Mouse (Mus musculus): ENCODE results near the gene Uchl1. TPM values are rescaled to one million over a fixed set of nuclear protein-coding genes. Genes with fewer than 3 reads are reported as not detected.

Gene Uchl1
- polyA plus RNA-seq (2012; rRNA removed) (1.1 and 2.7 TPM in 2 replicates), polyA plus RNA-seq (2014; fragmentation: Nextera tagmentation; extraction: Ambion mirVana) (1.1 and 1.5 TPM in 2 replicates)

DNA sequence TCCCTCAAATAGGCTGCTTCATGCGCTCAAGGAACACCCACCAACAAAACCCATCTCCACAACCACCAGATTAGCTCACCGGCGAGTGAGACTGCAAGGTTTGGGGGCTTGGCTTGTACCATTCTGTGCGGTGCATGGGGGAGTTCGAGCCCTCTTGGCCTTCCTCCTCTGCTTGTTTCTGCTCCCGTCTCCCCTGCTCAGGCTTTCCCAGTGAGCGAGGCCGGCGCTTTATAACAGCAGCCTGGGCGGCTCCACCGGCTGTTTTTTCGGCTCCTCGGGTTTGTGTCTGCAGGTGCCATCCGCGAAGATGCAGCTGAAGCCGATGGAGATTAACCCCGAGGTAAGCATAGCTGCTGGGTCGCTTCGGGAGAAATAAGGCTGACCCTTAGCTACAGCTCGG, at the start of gene Uchl1:
TSS of gene Uchl1 (plus strand) at position 109 of the 400 bp plus-strand sequence.
- Histone ChIP-seq H3K9me3 (ENCODE audit: control insufficient read depth, low read length) (no peaks in the 10 kb centered on the region), H3K4me2 (ENCODE audit: low read depth) (peak within 1 kb of the TSS; percentile 31), H3K27me3 (ENCODE audit: control insufficient read depth, insufficient read depth, low read length) (peaks cover 30% of the 10 kb centered on the region), H3K27ac (no peak within 1 kb of the TSS), H3K4me3 (ENCODE audit: insufficient read depth in 1 of 2, low read depth in 2 of 2, low read length in 2 of 2) (peak within 1 kb of the TSS; percentile 1 to 17; a peak in 3 of 4 replicates), H3K36me3 (replicated peaks; ENCODE audit: control insufficient read depth, insufficient read depth, low read depth) (no peaks in the 10 kb centered on the region), H3K9ac (replicated peaks) (no peak within 1 kb of the TSS), H3K4me1 (replicated peaks; ENCODE audit: control insufficient read depth in 2 of 2, insufficient read depth in 2 of 2, low read length in 1 of 2) (no peaks in the 10 kb centered on the region)
- under 1% methylated on average over 20 of the region's 20 CpGs for WGBS (ENCODE audit: insufficient replicate concordance)
- ATAC-seq (ENCODE audit: insufficient read depth) = no peak
- DNase-seq (ENCODE audit: low read depth in 3 of 3, low spot score in 3 of 3) = no peak
- TF ChIP-seq CTCF (IDR thresholded peaks at IDR 0.05; ENCODE audit: low read depth) (no peak), EP300 (IDR thresholded peaks at IDR 0.05; ENCODE audit: low read depth) (no peak)

DNA sequence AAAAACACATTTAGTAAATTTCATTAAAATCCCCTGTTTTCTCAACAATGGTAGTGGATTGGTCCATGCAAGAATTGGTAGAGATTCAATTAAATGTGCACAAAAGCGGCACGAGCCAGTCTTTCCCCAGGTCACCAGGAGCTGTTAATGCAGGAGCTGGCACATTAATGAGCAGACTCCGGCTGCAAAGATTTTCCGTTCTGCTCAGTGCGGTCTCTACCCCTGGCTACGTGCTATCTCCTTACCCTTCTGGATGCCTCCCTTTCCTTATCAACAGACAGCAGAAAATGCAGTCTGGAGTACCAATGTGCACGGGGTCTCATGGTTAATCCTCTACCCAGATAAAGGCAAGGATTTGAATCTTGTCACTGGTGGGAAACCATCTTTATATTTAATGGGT, 48.1 kb upstream of the Uchl1 start:
- Histone ChIP-seq H3K4me3 (ENCODE audit: insufficient read depth in 1 of 2, low read depth in 2 of 2, low read length in 2 of 2) (no peak overlapping the region), H3K4me1 (replicated peaks; ENCODE audit: control insufficient read depth in 2 of 2, insufficient read depth in 2 of 2, low read length in 1 of 2) (no peaks in the 10 kb centered on the region), H3K4me2 (ENCODE audit: low read depth) (no peak overlapping the region), H3K27me3 (ENCODE audit: control insufficient read depth, insufficient read depth, low read length) (no peaks in the 10 kb centered on the region), H3K27ac (no peak overlapping the region), H3K9me3 (ENCODE audit: control insufficient read depth, low read length) (no peaks in the 10 kb centered on the region), H3K9ac (replicated peaks) (no peak overlapping the region), H3K36me3 (replicated peaks; ENCODE audit: control insufficient read depth, insufficient read depth, low read depth) (no peaks in the 10 kb centered on the region)
- DNase-seq (ENCODE audit: low read depth in 3 of 3, low spot score in 3 of 3) (no peak), ATAC-seq (ENCODE audit: insufficient read depth) (no peak)
- TF ChIP-seq CTCF (IDR thresholded peaks at IDR 0.05; ENCODE audit: low read depth) (no peak), EP300 (IDR thresholded peaks at IDR 0.05; ENCODE audit: low read depth) (no peak)
- 24% methylated on average over 7 of the region's 7 CpGs for WGBS (ENCODE audit: insufficient replicate concordance)

DNA sequence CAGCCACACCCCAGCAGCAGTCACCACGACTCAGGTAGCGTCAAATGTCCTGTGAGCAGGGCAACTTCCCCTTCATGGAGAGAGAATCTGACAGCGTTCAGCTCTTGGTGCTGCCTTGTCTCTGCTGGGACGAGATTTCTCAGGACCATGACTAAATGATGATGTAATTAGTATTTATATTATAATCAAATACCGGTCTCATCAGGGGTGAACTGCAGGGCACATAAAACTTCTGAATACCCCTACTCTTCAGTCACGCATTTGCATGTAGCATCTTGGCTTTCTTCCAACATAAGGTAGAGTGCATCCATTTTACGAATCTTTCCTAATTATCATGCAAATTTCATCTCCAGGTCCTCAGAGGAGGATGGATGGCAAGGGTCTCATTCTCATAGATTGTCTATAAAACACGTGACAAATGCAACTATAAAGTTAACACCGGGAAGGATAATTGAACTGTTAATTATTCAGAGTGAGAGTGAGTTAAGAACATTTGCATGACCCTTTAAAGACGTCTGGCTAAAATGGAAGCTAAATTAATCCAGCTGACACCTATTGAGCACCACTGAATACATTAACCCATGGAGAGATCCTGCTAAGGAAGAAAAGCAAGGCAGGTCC, 40.3 kb upstream of the Uchl1 start:
- no peak for TF ChIP-seq CTCF (IDR thresholded peaks at IDR 0.05; ENCODE audit: low read depth)
- no peak for TF ChIP-seq EP300 (IDR thresholded peaks at IDR 0.05; ENCODE audit: low read depth)
- 50% methylated on average over 10 of the region's 10 CpGs for WGBS (ENCODE audit: insufficient replicate concordance)
- H3K9me3 ChIP-seq (ENCODE audit: control insufficient read depth, low read length) = no peaks in the 10 kb centered on the region
- H3K4me3 ChIP-seq (ENCODE audit: insufficient read depth in 1 of 2, low read depth in 2 of 2, low read length in 2 of 2) = no peak overlapping the region
- H3K4me2 ChIP-seq (ENCODE audit: low read depth) = no peak overlapping the region
- ATAC-seq (ENCODE audit: insufficient read depth) (no peak), DNase-seq (ENCODE audit: low read depth in 3 of 3, low spot score in 3 of 3) (no peak)
- H3K27me3 ChIP-seq (ENCODE audit: control insufficient read depth, insufficient read depth, low read length) = no peaks in the 10 kb centered on the region
- no peaks in the 10 kb centered on the region for H3K36me3 ChIP-seq (replicated peaks; ENCODE audit: control insufficient read depth, insufficient read depth, low read depth)
- H3K9ac ChIP-seq (replicated peaks) = no peak overlapping the region
- H3K27ac ChIP-seq = no peak overlapping the region
- H3K4me1 ChIP-seq (replicated peaks; ENCODE audit: control insufficient read depth in 2 of 2, insufficient read depth in 2 of 2, low read length in 1 of 2) = no peaks in the 10 kb centered on the region

DNA sequence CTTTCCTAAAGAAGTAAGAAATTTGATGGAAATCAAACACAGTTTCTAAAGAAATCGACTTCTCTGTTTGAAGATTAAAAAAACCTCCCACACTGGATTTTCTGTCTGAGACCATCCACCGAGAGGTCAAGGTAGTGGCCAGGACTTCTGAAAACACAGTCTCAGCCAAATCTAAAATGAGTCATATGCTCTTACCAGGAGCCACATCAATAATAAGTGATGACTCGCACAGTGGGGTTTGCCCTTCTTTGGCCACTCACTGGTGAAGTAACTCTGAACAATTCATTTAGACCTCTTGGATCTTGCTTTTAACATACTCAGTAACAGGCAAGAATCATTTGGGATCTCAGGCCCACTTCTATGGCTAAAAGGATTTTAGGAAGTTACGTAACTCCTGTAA, 33.7 kb upstream of the Uchl1 start:
- no peak overlapping the region for H3K27ac ChIP-seq
- DNase-seq (ENCODE audit: low read depth in 3 of 3, low spot score in 3 of 3) = no peak
- 60% methylated on average over 4 of the region's 4 CpGs for WGBS (ENCODE audit: insufficient replicate concordance)

DNA sequence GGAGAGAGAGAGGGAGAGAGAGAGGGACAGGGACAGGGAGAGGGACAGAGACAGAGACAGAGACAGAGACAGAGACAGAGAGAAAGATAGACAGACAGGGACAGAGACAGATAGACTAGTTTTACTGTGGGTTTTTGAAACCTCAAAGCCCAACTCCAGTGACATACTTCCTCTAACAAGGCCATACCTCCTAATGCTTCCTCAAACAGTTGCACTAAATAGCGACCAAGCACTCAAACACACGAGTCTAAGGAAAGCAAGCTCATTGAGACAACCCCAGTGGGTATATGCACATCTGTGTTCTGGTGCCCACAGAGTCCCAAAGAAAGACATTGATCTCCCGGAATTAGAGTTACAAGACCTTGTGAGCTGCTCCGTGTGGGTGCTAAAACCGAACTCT, 32.6 kb upstream of the Uchl1 start:
- Histone ChIP-seq H3K4me1 (replicated peaks; ENCODE audit: control insufficient read depth in 2 of 2, insufficient read depth in 2 of 2, low read length in 1 of 2) (no peaks in the 10 kb centered on the region), H3K27ac (no peak overlapping the region), H3K36me3 (replicated peaks; ENCODE audit: control insufficient read depth, insufficient read depth, low read depth) (no peaks in the 10 kb centered on the region), H3K4me2 (ENCODE audit: low read depth) (no peak overlapping the region), H3K9ac (replicated peaks) (no peak overlapping the region), H3K4me3 (ENCODE audit: insufficient read depth in 1 of 2, low read depth in 2 of 2, low read length in 2 of 2) (no peak overlapping the region), H3K27me3 (ENCODE audit: control insufficient read depth, insufficient read depth, low read length) (no peaks in the 10 kb centered on the region), H3K9me3 (ENCODE audit: control insufficient read depth, low read length) (no peaks in the 10 kb centered on the region)
- ATAC-seq (ENCODE audit: insufficient read depth) (no peak), DNase-seq (ENCODE audit: low read depth in 3 of 3, low spot score in 3 of 3) (no peak)
- WGBS (ENCODE audit: insufficient replicate concordance) = 40% methylated on average over 5 of the region's 5 CpGs
- TF ChIP-seq CTCF (IDR thresholded peaks at IDR 0.05; ENCODE audit: low read depth) (no peak), EP300 (IDR thresholded peaks at IDR 0.05; ENCODE audit: low read depth) (no peak)

More for the DNA sequence above, 33.7 kb upstream of the Uchl1 start:
- TF ChIP-seq CTCF (IDR thresholded peaks at IDR 0.05; ENCODE audit: low read depth) (no peak), EP300 (IDR thresholded peaks at IDR 0.05; ENCODE audit: low read depth) (no peak)
- Histone ChIP-seq H3K4me3 (ENCODE audit: insufficient read depth in 1 of 2, low read depth in 2 of 2, low read length in 2 of 2) (no peak overlapping the region), H3K9ac (replicated peaks) (no peak overlapping the region), H3K4me2 (ENCODE audit: low read depth) (no peak overlapping the region), H3K36me3 (replicated peaks; ENCODE audit: control insufficient read depth, insufficient read depth, low read depth) (no peaks in the 10 kb centered on the region), H3K27me3 (ENCODE audit: control insufficient read depth, insufficient read depth, low read length) (no peaks in the 10 kb centered on the region), H3K9me3 (ENCODE audit: control insufficient read depth, low read length) (no peaks in the 10 kb centered on the region), H3K4me1 (replicated peaks; ENCODE audit: control insufficient read depth in 2 of 2, insufficient read depth in 2 of 2, low read length in 1 of 2) (no peaks in the 10 kb centered on the region)
- no peak for ATAC-seq (ENCODE audit: insufficient read depth)
